Mouse (Mus musculus) induced T-regulatory cell, adult 2 months (primary cell): Measurements from ENCODE around the gene Syt12.
A peak's percentile ranks its signal among the peaks of the same experiment; 100 is the strongest.

Experiments
- DNase-seq: peaks from one replicate; pipeline ENCODE4 v3.0.0-alpha.2; 2012; ENCODE audit warnings: low read depth

Gene Syt12

GRCm38 (mm10) chr19:4477345-4478189, at the start of gene Syt12:
TSS of gene Syt12 (minus strand) at chr19:4477447.
- DNase-seq: no peak

GRCm38 (mm10) chr19:4521426-4522050, 44.3 kb upstream of the Syt12 start:
- no peak for DNase-seq

GRCm38 (mm10) chr19:4517483-4517882, 40.2 kb upstream of the Syt12 start:
- DNase-seq: no peak

DNA sequence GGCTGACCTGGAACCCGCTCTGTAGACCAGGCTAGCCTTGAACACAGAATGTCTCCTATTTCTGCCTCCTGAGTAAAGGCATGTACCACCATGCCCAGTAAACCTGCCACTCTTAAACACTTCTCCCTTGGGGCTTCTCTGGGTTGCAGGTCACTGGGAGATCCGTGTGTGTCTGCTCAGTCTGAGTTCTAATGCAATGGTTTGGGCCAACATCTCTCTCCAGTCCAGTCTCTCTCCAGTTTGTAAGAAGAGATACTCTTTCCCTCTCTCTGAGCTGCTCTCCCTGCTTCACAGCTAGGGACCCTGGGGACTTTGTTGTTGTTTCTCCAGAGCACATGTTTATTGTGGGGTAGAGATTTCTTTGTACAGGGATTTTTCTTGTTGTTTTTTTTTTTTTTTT, 39.0 kb upstream of the Syt12 start:
- no peak for DNase-seq

DNA sequence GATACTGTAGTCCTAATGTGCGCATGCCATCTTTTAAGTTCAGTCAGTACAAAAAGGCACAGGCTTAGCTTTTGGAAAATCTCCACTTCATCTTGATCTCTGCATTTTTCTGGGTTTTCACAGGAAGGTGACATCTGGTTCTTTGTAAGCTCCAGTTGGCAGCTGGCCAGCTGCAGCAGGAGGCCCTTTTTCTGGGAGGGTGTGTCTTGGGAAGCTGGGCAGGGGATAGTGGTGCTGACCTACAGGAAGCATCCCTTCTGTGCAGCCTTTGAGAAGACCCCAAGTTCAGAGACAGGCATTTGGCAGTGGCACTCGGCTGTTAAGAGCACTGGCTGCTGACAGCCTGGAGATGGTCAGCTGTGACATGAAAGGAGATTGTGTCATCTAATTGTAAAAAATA, 38.5 kb upstream of the Syt12 start:
- DNase-seq: no peak

DNA sequence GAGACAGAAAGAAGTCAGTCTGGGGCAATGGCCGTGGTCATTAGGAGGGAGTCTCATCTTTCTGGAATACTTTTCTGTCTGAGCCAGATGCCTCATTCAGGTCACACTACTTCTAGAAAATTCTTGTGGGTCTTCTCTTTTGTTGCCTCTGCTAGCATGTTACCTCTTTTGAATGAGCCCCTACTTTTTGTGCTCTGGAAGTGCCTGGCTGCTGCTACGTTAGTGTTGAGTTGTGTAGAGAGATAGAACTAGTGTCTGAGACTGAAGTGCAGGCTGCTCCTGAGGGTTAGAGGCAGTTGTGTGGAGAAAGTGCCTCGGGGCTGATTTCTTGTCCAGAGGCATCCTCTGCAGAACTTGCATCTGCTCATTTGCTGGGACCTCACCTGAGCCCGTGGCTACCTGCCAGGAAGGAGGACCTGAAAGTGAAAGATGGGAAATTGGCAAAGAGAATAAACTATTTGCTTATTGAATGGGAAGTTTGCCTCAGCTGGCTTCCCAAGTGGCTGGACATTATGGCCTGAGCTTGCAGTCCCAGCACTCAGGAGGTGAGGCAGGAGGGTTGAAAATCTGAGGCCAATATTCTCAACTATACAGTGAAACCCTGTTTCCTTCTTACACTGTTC, 36.1 kb upstream of the Syt12 start:
- no peak for DNase-seq

DNA sequence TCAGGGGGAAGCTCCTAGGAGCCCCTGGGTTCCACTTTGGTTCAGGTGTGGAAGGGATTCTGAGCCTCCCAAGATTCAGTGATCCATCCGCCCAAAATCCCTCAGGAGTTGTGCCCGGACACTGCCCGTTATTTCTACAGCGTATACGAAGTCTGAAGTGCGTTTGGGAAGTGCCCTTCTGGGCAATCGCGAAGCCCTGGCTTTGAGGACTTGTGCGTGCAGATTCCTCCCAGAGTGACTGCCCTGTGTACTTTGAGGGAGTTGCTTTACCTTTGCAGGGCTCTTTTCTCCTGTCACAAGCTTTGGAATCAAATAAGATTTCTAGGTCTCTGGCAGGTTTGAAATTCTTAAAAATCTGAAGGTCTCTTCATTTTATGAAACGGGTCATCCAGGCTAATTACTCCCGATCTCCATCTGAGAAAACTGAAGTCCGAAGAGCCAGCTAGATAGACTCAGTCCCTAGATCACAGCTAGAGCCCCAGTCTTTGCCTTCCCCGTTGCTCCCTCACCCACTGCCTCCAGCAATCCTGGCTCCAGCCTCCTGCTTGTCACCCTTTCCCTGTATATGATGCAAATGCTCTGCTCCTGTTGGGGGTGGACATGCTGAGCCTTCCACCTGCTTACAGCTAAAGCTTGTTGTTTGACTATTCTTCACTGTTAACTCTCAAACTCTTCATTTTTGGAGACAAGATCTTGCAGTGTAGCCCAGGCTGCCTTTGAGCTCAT, 34.0 kb upstream of the Syt12 start:
- DNase-seq: no peak

- DNase-seq: peak; percentile 100
Observed at GRCm38 (mm10) chr19:4509986-4510963, 33.0 kb upstream of the Syt12 start, which contains the start of gene Pcx. TSS of gene Pcx (plus strand) at chr19:4510472.

GRCm38 (mm10) chr19:4507746-4508145, 30.5 kb upstream of the Syt12 start:
- DNase-seq: no peak

- DNase-seq: no peak
Observed at GRCm38 (mm10) chr19:4504830-4505229, 27.6 kb upstream of the Syt12 start.

DNA sequence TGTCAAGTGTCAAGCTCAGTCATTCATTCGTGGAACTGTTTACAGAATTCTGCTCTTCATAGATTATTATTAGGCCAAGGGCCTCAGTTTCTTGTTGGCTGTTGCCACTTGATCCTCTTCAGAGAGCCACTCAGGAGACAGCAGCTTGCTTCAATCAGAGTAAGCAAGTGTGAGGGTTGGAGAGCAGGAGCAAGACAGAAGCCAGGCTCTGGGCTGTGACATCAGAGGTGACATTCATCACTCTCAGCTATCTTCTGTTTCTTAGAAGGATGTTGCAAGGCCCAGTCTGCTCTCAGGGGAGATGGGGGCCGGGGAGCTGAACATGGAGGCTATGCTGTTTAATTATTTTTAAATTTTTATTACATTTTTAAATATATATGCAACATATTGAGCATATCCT, 25.5 kb upstream of the Syt12 start:
- DNase-seq: no peak

DNA sequence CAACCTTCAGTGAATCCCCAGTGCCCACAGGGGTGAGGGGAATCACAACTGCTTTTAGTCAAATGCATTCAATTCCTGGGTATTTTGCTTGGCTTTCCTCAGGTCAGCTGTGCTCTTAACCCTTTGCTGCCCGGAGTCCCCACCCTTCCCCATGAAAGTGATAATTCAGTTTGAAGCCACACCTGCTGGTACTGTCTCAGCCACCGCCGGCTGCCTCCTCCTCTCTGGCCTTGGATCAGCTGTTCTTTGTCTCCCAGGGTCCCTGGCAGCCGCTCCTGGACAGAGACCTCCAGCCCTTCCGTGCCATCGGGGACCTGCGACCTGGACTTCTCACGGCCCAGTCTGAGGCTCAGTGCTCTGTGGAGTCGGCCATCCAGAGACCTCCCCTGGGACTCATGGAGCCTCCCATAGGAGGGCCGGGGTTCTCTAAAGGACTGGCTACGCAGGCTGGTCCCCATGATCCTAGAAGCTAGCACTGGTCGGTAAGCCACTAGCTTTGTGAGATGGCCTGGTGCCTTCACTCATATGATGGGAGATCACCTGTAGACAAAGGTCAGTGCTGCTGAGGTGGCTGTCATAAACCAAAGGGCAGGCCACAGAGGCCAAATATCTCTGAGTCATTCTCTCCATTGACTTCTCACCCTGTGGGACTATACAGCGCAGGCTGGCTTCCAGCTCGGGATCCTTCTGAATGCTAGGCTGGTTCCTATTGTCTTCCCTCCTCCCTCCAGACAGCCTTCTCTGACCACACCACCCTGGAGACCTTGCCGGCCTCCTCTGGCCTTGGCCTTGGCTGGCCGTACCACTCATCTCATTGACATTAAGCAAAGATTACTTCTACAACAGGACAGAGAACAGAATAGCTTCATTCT, 21.1 kb upstream of the Syt12 start, which contains the start of gene 2010003K11Rik:
Gene 2010003K11Rik, minus strand, starts transcription at position 522 of the 872 bp plus-strand sequence.
- no peak for DNase-seq

- DNase-seq: peak; percentile 83
Observed at GRCm38 (mm10) chr19:4497263-4497973, 20.2 kb upstream of the Syt12 start.

DNA sequence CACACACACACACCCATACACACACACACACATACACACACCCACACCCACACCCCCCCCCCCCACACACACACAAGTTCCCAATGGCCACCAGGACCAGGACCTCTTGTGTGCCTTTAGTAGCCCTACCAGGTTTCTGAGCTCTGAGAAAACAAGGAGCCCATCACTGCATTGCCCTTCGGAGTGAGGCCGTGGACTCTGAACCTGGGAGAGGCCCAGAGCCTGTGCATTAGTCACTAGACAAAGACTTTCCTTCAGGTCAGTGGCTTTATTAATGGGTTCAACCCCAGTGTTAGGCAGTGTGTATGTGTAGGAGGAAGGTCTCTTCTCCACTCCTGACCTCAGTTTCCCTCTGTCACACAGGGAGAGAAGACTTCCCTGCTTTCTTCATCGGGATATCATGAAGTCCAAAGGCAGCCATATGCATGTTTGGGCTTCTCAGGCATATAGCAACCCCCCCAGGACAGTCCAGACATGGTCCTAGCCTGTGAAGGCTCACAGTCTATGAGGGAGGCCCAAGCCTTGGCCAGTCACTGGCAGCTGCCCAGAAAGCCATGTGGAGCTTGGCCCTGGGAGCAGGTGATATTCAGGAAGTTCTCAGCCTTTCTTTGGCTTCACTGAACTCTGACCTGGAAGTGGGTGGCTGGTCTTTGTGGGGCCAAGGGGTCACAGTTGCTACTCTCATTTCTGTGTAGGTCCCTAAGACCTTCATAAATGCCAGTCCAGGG, 19.5 kb upstream of the Syt12 start:
- DNase-seq: no peak

DNA sequence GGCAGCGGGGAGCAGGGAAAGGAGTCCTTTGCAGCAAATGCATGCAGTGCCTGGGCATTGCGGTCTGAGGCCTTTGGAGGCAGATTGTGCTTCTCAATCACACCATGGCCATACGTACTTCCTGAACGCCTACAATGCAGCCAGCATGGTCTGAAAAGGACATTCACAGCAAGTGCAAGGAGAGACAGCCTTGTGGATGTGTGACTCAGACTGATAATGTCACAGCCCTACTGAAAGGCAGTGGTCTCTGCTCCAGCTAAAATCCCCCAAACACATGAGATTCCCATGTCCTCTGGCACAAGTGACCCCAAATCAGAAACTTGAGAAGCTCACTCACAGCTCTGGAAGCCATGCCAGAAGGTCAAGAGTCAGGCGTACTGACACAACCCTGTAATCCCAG, 18.6 kb upstream of the Syt12 start:
- no peak for DNase-seq

DNA sequence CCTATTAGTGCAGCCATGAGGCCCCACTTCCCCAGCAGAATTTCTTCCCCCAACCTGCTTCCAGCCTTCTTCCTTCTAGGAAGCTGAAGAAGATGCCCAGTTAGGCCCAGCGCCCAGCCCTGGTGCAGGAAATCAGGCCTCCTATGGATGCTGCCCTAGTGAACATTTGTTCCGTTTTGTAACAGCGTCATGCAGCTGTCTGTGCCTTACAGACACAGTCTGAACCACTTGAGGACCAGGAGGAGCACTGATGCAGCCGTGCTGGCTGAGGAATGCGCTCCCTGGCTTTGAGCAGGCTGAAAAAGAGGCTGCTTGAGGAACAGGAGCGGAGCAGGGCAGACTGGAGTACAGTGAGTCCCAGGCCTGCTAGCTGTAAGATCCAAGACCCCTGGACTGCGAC, 17.5 kb upstream of the Syt12 start:
- DNase-seq: no peak

GRCm38 (mm10) chr19:4492526-4493296, 15.5 kb upstream of the Syt12 start:
- no peak for DNase-seq
